Mouse (Mus musculus): ENCODE data around the gene Map4k3.
"Not testable (repeated sequence)": the region's sequence is repeated elsewhere in the genome, so short reads cannot be mapped to it uniquely, and the experiment has no call there.

The Map4k3 gene

GRCm38 (mm10) chr17:80728062-80728858, at the start of gene Map4k3:
TSS of gene Map4k3 (minus strand) at chr17:80728485.
- peak; percentile 87 for DNase-seq (ENCODE audit: inconsistent ontology term)

DNA sequence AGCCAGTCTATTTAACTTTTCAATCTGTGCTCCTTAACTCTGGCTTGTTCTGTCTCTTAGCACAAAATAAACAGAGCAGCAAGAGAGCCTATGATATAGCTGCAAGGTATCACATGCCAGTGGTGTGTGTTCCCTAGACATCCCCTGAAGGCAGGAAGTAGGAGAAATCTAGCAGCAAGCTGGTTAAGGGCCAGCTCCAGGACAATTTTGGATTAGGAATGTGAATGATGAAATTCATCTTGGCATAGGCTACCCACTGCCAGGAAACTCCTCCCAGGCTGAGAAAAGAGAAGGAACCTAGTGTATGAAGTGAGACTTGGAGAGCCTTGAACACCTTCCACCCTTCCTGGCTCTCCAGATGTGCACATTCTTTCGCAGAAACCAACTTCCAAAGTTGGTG, 49.3 kb upstream of the Map4k3 start:
- DNase-seq (ENCODE audit: inconsistent ontology term): no peak

GRCm38 (mm10) chr17:80775178-80775788, 47.0 kb upstream of the Map4k3 start:
- no peak for DNase-seq (ENCODE audit: inconsistent ontology term)

GRCm38 (mm10) chr17:80772545-80773453, 44.5 kb upstream of the Map4k3 start:
- DNase-seq (ENCODE audit: inconsistent ontology term): peak; percentile 83

DNA sequence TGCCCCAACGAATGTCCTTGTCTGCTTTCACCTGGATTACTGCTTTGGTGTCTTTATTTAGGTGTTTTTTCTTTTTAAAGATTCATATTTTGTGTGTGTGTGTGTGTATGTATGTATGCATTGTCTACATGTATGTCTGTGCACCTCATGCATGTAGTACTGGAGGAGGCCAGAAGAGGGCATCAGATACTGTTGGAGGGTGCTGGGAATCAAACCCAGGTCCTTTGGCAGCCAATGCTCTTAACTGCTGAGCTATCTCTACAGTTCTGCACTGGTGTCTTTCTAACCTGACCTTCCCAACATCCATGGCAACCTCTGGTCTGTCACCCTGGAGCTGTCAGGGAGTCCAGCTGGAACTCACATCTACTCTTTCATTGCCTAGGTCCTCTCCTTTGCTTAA, 41.8 kb upstream of the Map4k3 start:
- no peak for DNase-seq (ENCODE audit: inconsistent ontology term)

GRCm38 (mm10) chr17:80765204-80765603, 36.9 kb upstream of the Map4k3 start:
- peak; percentile 82 for DNase-seq (ENCODE audit: inconsistent ontology term)

- DNase-seq (ENCODE audit: inconsistent ontology term): no peak
Measured at GRCm38 (mm10) chr17:80763065-80763681, 34.9 kb upstream of the Map4k3 start.

DNA sequence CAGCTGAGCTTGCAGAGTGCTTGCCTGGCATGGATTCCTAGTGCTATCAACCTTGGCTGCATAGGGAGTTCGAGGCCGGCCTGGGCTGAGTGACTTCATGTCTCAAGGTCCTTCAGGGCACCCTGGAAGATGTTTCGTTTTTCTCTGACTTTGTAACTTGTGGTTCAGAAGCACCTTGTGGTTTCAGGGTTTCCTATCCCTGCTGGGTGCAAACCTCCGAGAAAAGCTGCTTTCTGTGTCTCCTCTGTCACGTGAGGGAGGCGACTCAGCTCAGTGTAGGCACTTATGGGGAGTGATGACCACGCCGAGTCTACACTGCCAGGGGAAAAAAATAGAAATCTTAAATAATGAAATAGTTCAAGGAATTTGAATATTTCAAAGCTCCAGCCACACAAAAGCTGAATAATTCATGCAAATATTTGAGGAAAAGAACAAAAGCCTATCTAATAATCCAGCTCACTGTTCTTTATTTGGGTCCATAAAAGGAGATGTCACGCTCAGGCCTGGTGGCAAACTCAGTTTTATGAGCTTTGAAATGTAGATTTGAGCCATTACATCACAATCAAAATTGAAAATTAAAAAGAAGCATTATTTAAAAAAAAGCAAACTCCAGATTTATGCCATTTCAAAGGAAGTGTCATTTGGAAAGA, 34.2 kb upstream of the Map4k3 start:
- DNase-seq (ENCODE audit: inconsistent ontology term): peak; percentile 65

GRCm38 (mm10) chr17:80761191-80761590, 32.9 kb upstream of the Map4k3 start:
- not testable (repeated sequence) for DNase-seq (ENCODE audit: inconsistent ontology term)

DNA sequence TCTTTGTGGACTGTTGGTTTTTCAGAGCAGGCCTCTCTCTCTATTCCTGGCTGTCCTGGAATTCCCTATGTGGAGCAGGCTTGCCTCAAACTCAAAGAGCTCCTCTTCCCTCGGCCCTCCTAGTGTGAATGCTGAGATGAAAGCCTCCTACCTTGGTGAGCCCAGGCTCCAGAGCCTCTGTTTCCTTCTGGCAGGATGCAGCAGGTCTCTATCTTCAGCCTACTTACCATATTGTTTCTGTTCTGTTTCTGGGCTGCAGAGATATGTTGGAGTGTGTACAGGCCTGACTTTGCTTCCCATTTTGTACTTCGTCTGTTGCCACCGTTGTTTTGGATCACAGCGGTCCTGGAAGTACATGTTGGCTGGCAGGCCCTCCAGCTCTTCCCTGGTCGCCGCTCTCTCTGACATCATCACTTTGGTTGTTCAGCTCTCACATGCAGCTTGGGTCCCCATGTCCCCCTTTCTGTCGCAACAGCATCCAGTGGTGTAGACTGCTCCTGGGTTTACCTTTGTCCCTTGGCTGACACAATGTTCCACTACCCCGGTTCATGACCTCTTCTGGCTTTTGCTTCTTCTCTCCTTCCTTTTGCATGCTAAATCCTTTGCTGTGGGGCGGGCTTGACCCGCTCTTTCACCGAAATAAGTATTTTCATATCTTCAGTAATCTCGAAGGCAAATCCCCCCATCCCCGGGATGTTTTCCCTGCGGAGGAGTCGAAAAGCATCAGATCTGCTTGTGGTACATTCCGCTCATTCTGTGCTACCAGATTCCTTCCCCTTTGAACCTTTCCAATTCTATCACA, 32.3 kb upstream of the Map4k3 start:
- DNase-seq (ENCODE audit: inconsistent ontology term): no peak

DNA sequence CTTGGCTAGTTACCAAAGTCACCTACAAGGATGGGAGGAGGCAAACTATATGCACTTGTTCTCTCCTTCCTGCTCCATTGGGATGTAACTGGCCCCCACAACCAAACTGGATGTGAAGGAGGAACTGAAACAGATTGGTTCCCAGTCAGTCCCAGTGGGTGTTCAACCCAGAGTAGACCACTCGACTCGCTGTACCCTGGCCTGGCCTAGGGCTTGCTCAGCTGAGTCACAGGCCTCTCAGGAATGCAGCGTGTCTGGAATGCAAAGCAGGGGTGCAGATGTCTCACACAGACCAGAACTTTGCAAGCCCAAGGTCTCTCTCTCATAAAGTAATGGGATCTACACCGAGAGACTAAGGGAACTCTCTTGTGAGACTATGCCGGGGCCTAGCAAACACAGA, 27.8 kb upstream of the Map4k3 start:
- peak; percentile 65 for DNase-seq (ENCODE audit: inconsistent ontology term)

DNA sequence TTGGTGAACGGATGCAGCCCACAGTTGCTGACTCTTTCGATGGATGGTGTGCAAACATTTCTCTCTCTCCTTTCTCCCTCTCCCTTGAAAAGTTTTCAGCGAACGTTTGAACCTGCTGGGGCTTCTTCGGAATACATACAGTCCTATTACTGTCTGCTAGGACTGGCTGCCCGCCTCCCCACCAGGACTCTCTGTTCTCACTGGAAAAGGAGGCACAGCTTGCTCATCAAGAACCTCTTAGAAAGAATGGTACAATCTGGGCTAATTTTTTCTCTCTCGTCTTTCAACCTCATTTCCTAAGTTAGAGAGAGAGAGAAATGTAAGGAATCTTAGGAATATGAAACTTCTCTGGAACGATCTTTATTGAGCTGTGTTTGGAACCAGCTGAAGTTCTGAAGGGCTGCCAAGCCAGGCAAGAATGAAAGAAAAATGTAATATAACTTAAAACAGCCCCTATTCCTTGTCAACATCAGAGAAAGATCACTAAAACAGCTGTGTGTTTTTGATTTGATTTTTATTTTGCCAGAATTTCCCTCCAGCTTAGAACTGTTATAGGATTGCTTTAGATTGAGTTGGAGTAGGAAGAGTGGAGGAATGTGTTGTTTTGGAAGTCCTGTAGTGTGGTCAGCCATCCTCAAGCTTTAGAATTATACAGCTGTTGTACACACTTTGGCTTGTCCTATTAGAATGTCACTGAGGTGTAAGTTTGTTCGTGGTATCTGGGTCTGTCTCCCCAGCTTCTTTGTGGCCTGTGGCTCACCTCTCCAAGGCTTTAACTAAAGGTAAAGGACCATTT, 27.0 kb upstream of the Map4k3 start:
- DNase-seq (ENCODE audit: inconsistent ontology term): peak; percentile 39

DNA sequence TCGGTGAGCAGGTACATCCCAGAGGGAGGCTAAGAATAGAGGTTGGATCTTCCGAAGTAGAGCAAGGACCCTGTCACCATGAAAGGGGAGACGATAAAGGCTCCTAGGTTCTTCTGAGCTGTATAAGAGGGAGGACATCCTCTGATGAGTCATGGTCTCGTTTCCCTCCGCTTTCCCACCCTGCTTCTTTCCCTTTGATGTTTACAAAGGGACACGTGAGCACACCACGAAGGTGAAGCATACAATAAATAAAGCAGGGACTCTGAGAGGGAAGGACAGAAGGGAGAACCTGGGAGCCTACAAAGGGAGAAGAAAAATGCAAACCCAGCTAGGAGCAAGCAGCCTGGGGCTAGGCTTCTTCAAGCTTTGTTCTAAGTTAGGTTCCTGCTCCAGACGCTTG, 26.3 kb upstream of the Map4k3 start:
- DNase-seq (ENCODE audit: inconsistent ontology term): no peak

- DNase-seq (ENCODE audit: inconsistent ontology term): no peak
Measured at GRCm38 (mm10) chr17:80752466-80752865, 24.2 kb upstream of the Map4k3 start.

- no peak for DNase-seq (ENCODE audit: inconsistent ontology term)
Measured at GRCm38 (mm10) chr17:80739421-80739820, 11.1 kb upstream of the Map4k3 start.

DNA sequence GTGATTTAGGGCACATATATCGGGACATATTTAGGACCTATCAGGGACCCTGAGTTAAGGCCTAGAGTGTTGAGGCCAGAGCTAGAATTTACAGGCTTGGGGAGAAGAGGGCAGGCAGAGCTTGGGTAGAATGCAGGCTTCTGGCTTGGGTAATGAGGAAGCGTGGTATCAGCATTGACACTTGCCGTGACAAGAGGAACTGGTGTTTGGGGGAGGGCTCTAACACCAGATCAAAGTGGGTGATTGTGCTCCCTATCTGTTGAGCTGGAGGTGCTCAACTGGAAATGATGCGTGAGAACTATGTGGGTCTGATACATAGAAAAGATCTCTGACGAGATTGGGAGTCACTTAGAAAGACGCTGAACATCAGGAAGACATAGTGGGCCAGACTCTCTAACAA, 6.4 kb upstream of the Map4k3 start:
- DNase-seq (ENCODE audit: inconsistent ontology term): no peak

- no peak for DNase-seq (ENCODE audit: inconsistent ontology term)
Measured at GRCm38 (mm10) chr17:80733121-80733800, 5.0 kb upstream of the Map4k3 start.

DNA sequence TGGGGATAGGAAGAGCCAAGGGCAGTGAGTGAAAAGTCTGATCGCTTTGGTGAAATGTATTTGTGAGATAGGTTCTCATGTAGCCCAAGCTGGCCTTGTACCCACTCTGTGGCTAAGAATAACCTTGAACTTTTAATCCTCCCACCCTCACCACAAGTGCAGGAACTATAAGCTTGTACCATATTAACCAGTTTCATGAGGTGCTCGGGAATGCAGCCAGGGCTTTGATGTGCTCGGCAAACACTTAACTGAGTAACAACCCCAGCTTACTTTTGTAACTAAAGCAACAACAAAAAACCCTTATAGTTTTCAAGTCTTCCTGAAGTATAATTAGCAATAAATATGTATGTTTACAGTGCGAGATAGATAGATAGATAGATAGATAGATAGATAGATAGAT, 4.0 kb upstream of the Map4k3 start:
- no peak for DNase-seq (ENCODE audit: inconsistent ontology term)

DNA sequence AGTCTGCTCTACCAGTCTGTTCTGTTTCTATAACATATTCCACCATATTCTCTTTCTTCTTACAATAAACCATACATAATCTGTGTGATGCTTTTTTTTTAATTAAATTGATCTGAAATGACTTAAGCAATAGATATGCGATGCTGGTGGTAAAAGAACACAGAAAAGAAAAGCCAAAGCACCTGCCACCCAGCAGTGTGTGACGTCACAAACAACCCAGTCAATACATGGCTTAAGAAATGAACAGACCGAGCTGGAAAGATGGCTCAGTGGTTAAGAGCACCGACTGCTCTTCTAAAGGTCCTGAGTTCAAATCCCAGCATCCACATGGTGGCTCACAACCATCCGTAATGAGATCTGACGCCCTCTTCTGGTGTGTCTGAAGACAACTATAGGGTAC, 2.0 kb upstream of the Map4k3 start:
- not testable (repeated sequence) for DNase-seq (ENCODE audit: inconsistent ontology term)

All from Muller cell, postnatal 12 days (primary cell).